In genomic region chr12:113056089-113056488, GRCm38 (mm10) we compare ENCODE assay signal across 30 mouse cellular contexts. TPM values are rescaled to one million over a fixed set of nuclear protein-coding genes. Genes with fewer than 3 reads are reported as not detected.
"Had no signal": no experiment of that assay in that cellular context is flagged by ENCODE, and none has a peak within 500 bp of the region (broad histone marks: within the 10 kb centered on the region; RNA-seq: fewer than 3 reads in every experiment).

No protein-coding gene starts in this region.

- H3K9me3 ChIP-seq: hindbrain, embryonic 13.5 days; hindbrain, embryonic 15.5 days; kidney, embryonic 15.5 days; limb, embryonic 13.5 days; limb, embryonic 15.5 days; liver, embryonic 13.5 days; liver, embryonic 15.5 days had no signal

- H3K4me1 ChIP-seq: hindbrain, embryonic 13.5 days; hindbrain, embryonic 15.5 days had no signal

- H3K27me3 ChIP-seq: hindbrain, embryonic 13.5 days; hindbrain, embryonic 15.5 days; kidney, embryonic 15.5 days; limb, embryonic 13.5 days; limb, embryonic 15.5 days; liver, embryonic 13.5 days; liver, embryonic 15.5 days had no signal

- H3K4me2 ChIP-seq: heart, embryonic 11.5 days; hindbrain, embryonic 13.5 days; hindbrain, embryonic 15.5 days; kidney, embryonic 15.5 days; limb, embryonic 13.5 days; limb, embryonic 15.5 days; liver, embryonic 13.5 days; liver, embryonic 15.5 days had no signal

- ATAC-seq: forebrain, postnatal 0 days; hindbrain, postnatal 0 days; intestine, embryonic 16.5 days had no signal

- H3K27ac ChIP-seq: hindbrain, embryonic 13.5 days; hindbrain, embryonic 15.5 days; hindbrain, postnatal 0 days; kidney, embryonic 15.5 days; kidney, postnatal 0 days; limb, embryonic 13.5 days; limb, embryonic 15.5 days; liver, embryonic 13.5 days; liver, embryonic 15.5 days had no signal

- H3K4me3 ChIP-seq: hindbrain, embryonic 13.5 days; hindbrain, embryonic 15.5 days; kidney, embryonic 15.5 days; limb, embryonic 13.5 days; limb, embryonic 15.5 days; liver, embryonic 13.5 days; liver, embryonic 15.5 days had no signal

- H3K9ac ChIP-seq: forebrain, postnatal 0 days; hindbrain, embryonic 13.5 days; hindbrain, embryonic 15.5 days; kidney, embryonic 15.5 days; limb, embryonic 13.5 days; limb, embryonic 15.5 days; liver, embryonic 13.5 days; liver, embryonic 15.5 days had no signal

- DNase-seq: forebrain, postnatal 0 days; gastrocnemius, postnatal 14 days; gastrocnemius, postnatal 36 days; heart, adult 11 months; kidney, adult 11 months; kidney, adult 2 months; kidney, adult 9 months; kidney, postnatal 14 days; kidney, postnatal 36 days; layer of hippocampus, adult 9-11 months; layer of hippocampus, postnatal 36 days; left cerebral cortex, postnatal 4 days; liver, embryonic 13.5 days had no signal

RNA-seq across cellular contexts. Expression of gene Tex22, which starts 18.2 kb away (rescaled TPM):
- total RNA-seq: gastrocnemius, adult 8-10 months; heart, postnatal 25 days; hematopoietic stem cell, adult 5-6 weeks; liver, adult 2 months had no signal
- polyA plus RNA-seq: forebrain, postnatal 0 days; heart, embryonic 14.5 days; heart, embryonic 16.5 days; hindbrain, embryonic 13.5 days; hindbrain, embryonic 15.5 days; hindbrain, postnatal 0 days; intestine, embryonic 14.5 days; intestine, embryonic 16.5 days; kidney, embryonic 15.5 days; kidney, postnatal 0 days; limb, embryonic 15.5 days; liver, embryonic 13.5 days; liver, embryonic 15.5 days had no signal
